26 mouse cellular contexts compared by ENCODE assay signal in genomic region chr5:99868286-99868685, GRCm38 (mm10). TPM values are rescaled to one million over a fixed set of nuclear protein-coding genes. Genes with fewer than 3 reads are reported as not detected.
"Had no signal": no experiment of that assay in that cellular context is flagged by ENCODE, and none has a peak within 500 bp of the region (broad histone marks: within the 10 kb centered on the region; RNA-seq: fewer than 3 reads in every experiment).

No protein-coding gene starts in this region.

- DNase-seq: gastrocnemius, adult 2 months; gastrocnemius, postnatal 10 days; gastrocnemius, postnatal 25 days; heart, adult 2 months; heart, postnatal 14 days; heart, postnatal 4 days; kidney, adult 18-20 months; kidney, adult 8-10 months; kidney, postnatal 10 days; kidney, postnatal 25 days; kidney, postnatal 4 days; liver; liver, embryonic 13.5 days had no signal

- H3K27me3 ChIP-seq: heart, embryonic 13.5 days; heart, embryonic 15.5 days; hindbrain, embryonic 13.5 days; hindbrain, embryonic 15.5 days; limb, embryonic 12.5 days; liver, embryonic 13.5 days had no signal

- H3K4me3 ChIP-seq: gastrocnemius, adult 2 months; heart, adult 2 months; heart, embryonic 13.5 days; heart, embryonic 15.5 days; hindbrain, embryonic 10.5 days; hindbrain, embryonic 13.5 days; hindbrain, embryonic 15.5 days; layer of hippocampus, adult 2 months; left cerebral cortex, adult 2 months; limb, embryonic 10.5 days; limb, embryonic 12.5 days; liver, embryonic 13.5 days had no signal

- H3K27ac ChIP-seq: gastrocnemius, adult 2 months; heart, adult 2 months; heart, embryonic 13.5 days; heart, embryonic 15.5 days; hindbrain, embryonic 10.5 days; hindbrain, embryonic 13.5 days; hindbrain, embryonic 15.5 days; hindbrain, postnatal 0 days; layer of hippocampus, adult 2 months; left cerebral cortex, adult 2 months; limb, embryonic 10.5 days; limb, embryonic 12.5 days; liver, embryonic 13.5 days had no signal

- H3K9me3 ChIP-seq: heart, embryonic 13.5 days; heart, embryonic 15.5 days; hindbrain, embryonic 10.5 days; hindbrain, embryonic 13.5 days; hindbrain, embryonic 15.5 days; limb, embryonic 10.5 days; limb, embryonic 12.5 days; liver, embryonic 13.5 days had no signal

- H3K4me1 ChIP-seq: heart, embryonic 13.5 days; heart, embryonic 15.5 days; liver, embryonic 13.5 days had no signal

- H3K36me3 ChIP-seq: heart, embryonic 13.5 days; heart, embryonic 15.5 days; hindbrain, embryonic 10.5 days; hindbrain, embryonic 13.5 days; hindbrain, embryonic 15.5 days; limb, embryonic 10.5 days; limb, embryonic 12.5 days; liver, embryonic 13.5 days had no signal

RNA-seq across cellular contexts. Expression of gene Vamp9, which starts 37.8 kb away (rescaled TPM):
- total RNA-seq: gastrocnemius, adult 2 months; gastrocnemius, postnatal 25 days; granulocyte monocyte progenitor cell, adult 5-6 weeks; heart, postnatal 14 days had no signal
- polyA plus RNA-seq: heart, adult 2 months; hindbrain, embryonic 10.5 days; kidney, embryonic 14.5 days; limb, embryonic 10.5 days; limb, embryonic 12.5 days; liver, embryonic 11.5 days; liver, embryonic 13.5 days had no signal
